In genomic region chr7:92520820-92521219, GRCm38 (mm10) we compare ENCODE assay signal across 9 mouse cellular contexts. TPM values are rescaled to one million over a fixed set of nuclear protein-coding genes. Genes with fewer than 3 reads are reported as not detected.
DNase-seq lines count a peak whose midpoint lies in the region; ATAC-seq and TF ChIP-seq lines count a peak whose summit lies in the region.
"Had no signal": no experiment of that assay in that cellular context is flagged by ENCODE, and none has a peak within 500 bp of the region (broad histone marks: within the 10 kb centered on the region; RNA-seq: fewer than 3 reads in every experiment).

No protein-coding gene starts in this region.

- no peak for TF ChIP-seq POLR2A in thymus, adult 2 months (IDR thresholded peaks at IDR 0.05; ENCODE audit: control insufficient read depth, extremely low read depth, insufficient read depth, low read length, poor library complexity)

- H3K36me3 ChIP-seq in hindbrain, embryonic 16.5 days (ENCODE audit: control insufficient read depth, insufficient read depth, low read length), result no peaks in the 10 kb centered on the region
- no peaks in the 10 kb centered on the region for H3K36me3 ChIP-seq in hindbrain, embryonic 13.5 days
- no peaks in the 10 kb centered on the region for H3K36me3 ChIP-seq in thymus, adult 2 months (ENCODE audit: control insufficient read depth, insufficient read depth, low read length)
- H3K36me3 ChIP-seq: neural tube, embryonic 13.5 days had no signal

- H3K27ac ChIP-seq in hindbrain, embryonic 16.5 days (ENCODE audit: low read depth, low read length), result no peak overlapping the region
- H3K27ac ChIP-seq in hindbrain, embryonic 13.5 days, result no peak overlapping the region
- no peak overlapping the region for H3K27ac ChIP-seq in thymus, adult 2 months (ENCODE audit: control insufficient read depth, insufficient read depth, low read length)
- H3K27ac ChIP-seq: neural tube, embryonic 13.5 days had no signal

- H3K4me3 ChIP-seq in hindbrain, embryonic 16.5 days (ENCODE audit: low read length), result no peak overlapping the region
- H3K4me3 ChIP-seq in hindbrain, embryonic 13.5 days, result no peak overlapping the region
- H3K4me3 ChIP-seq in thymus, adult 2 months (ENCODE audit: control insufficient read depth, insufficient read depth, low read length), result no peak overlapping the region
- H3K4me3 ChIP-seq: neural tube, embryonic 13.5 days had no signal

- H3K4me2 ChIP-seq in hindbrain, embryonic 16.5 days (ENCODE audit: low read length), result no peak overlapping the region
- no peak overlapping the region for H3K4me2 ChIP-seq in hindbrain, embryonic 13.5 days
- H3K4me2 ChIP-seq: neural tube, embryonic 13.5 days had no signal

- H3K4me1 ChIP-seq in hindbrain, embryonic 16.5 days (ENCODE audit: control insufficient read depth, insufficient read depth, low read depth, low read length), result no peaks in the 10 kb centered on the region
- no peaks in the 10 kb centered on the region for H3K4me1 ChIP-seq in hindbrain, embryonic 13.5 days (replicated peaks)
- no peaks in the 10 kb centered on the region for H3K4me1 ChIP-seq in thymus, adult 2 months (replicated peaks; ENCODE audit: control insufficient read depth, insufficient read depth, low read length)
- H3K4me1 ChIP-seq: neural tube, embryonic 13.5 days had no signal

- WGBS in hindbrain, embryonic 16.5 days, result 29% methylated on average over 4 of the region's 4 CpGs
- 32% methylated on average over 4 of the region's 4 CpGs for WGBS in hindbrain, embryonic 13.5 days
- WGBS in thymus, adult 2 months, result 52% methylated on average over 4 of the region's 4 CpGs

- H3K9me3 ChIP-seq in hindbrain, embryonic 16.5 days (ENCODE audit: control insufficient read depth, low read length), result no peaks in the 10 kb centered on the region
- H3K9me3 ChIP-seq in hindbrain, embryonic 13.5 days, result no peaks in the 10 kb centered on the region
- H3K9me3 ChIP-seq: neural tube, embryonic 13.5 days had no signal

- peak; percentile 31 for DNase-seq in thymus, adult 2 months
- DNase-seq in thymus, postnatal 10 days (ENCODE audit: low spot score in 2 of 2), result no peak
- peak; percentile 56 for DNase-seq in cerebellum, adult 11-12 months
- DNase-seq in gonadal fat pad, adult 2 months (ENCODE audit: low read depth), result peak; percentile 4
- DNase-seq in retina, postnatal 1 day, result peak; percentile 43
- no peak for DNase-seq in right cerebral cortex, postnatal 14 days

- no peaks in the 10 kb centered on the region for H3K27me3 ChIP-seq in hindbrain, embryonic 16.5 days (replicated peaks; ENCODE audit: control insufficient read depth, insufficient read depth, low read length)
- H3K27me3 ChIP-seq in hindbrain, embryonic 13.5 days, result no peaks in the 10 kb centered on the region
- H3K27me3 ChIP-seq in thymus, adult 2 months (ENCODE audit: control insufficient read depth, insufficient read depth, low read length), result no peaks in the 10 kb centered on the region
- H3K27me3 ChIP-seq: neural tube, embryonic 13.5 days had no signal

- peak; percentile 54 for ATAC-seq in hindbrain, embryonic 16.5 days
- ATAC-seq in hindbrain, embryonic 13.5 days (ENCODE audit: low FRiP score), result no peak

- H3K9ac ChIP-seq in hindbrain, embryonic 16.5 days (ENCODE audit: low read depth, low read length), result no peak overlapping the region
- no peak overlapping the region for H3K9ac ChIP-seq in hindbrain, embryonic 13.5 days
- H3K9ac ChIP-seq: neural tube, embryonic 13.5 days had no signal

- no peak for TF ChIP-seq CTCF in thymus, adult 2 months (IDR thresholded peaks at IDR 0.05; ENCODE audit: borderline replicate concordance, control insufficient read depth, extremely low read depth, insufficient read depth, low read length, poor library complexity)

RNA-seq across cellular contexts. Expression of gene Ccdc90b, which starts 40.1 kb away (rescaled TPM):
- polyA plus RNA-seq in hindbrain, embryonic 16.5 days (2015; fragmentation: Nextera tagmentation; extraction: Ambion mirVana), result 54.0 and 54.8 TPM in 2 replicates
- polyA plus RNA-seq in hindbrain, embryonic 13.5 days (2015; fragmentation: Nextera tagmentation; extraction: Ambion mirVana), result 73.0 and 80.1 TPM in 2 replicates
- polyA plus RNA-seq in thymus, adult 2 months (2012; rRNA removed), result 2.6 and 3.6 TPM in 2 replicates
- 7.9 and 10.8 TPM in 2 replicates for polyA plus RNA-seq in gonadal fat pad, adult 2 months (2012; rRNA removed)

Comparison
In these comparisons a context has a peak if more than half of its experiments do, and no peak if none do; other contexts are left out.
1. DNase-seq: peak in thymus, adult 2 months (single experiment), cerebellum, adult 11-12 months (single experiment), gonadal fat pad, adult 2 months (single experiment) and retina, postnatal 1 day (single experiment); none in thymus, postnatal 10 days (0 of 2) and right cerebral cortex, postnatal 14 days (single experiment).